ENCODE assay signal across 9 mouse cellular contexts in the genomic region with DNA sequence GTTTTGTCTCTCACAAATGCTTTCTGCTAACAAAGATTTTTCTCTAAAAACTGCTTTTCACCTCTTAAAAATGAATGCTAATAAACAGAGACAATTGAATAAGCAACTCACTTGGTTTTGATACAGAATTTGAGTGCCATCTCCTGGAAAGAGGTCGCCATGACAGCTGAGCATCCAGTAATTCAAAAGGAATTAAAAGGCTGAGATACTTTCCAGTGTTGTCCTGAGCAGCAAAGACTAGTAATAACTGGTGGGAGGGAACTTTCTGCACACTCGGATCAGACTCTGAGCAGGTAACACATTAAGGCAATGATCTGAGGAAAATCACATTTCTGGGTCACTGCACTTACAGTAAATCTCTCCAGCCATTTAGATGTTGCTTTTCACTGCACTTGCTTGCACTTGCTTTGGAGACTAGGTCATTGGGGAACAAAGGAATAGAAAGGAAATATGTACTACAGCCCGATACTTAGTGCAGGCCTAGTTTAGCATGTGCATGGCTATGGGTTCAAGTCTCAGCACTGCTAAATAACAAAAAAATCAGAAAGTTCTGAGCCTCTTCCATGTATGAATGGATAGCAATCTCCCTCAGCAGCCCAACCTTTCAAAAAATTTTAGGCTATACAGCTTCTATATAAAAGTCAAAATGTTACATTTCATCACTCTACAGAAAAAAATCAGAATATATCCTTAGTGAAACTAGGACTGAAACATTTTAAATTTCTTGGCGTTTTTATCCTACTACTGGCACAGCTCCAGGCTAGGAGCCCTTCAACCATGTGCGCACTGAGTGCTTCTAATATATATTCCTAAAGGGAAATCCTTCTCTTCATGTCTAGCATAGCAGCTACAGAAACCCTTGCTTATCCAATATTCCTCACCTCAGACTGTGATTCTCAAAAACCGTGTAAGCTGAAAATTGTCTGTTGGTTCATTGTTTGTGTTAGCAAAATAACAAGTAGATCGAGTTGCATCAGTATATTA.
DNase-seq lines count a peak whose midpoint lies in the region; ATAC-seq lines count a peak whose summit lies in the region.
"Had no signal": no experiment of that assay in that cellular context is flagged by ENCODE, and none has a peak within 500 bp of the region (broad histone marks: within the 10 kb centered on the region; RNA-seq: fewer than 3 reads in every experiment).

No protein-coding gene starts in this region.

- no peak overlapping the region for H3K27ac ChIP-seq in hindbrain, embryonic 10.5 days
- peak overlapping the region; percentile 70 for H3K27ac ChIP-seq in neural tube, embryonic 15.5 days (replicated peaks)
- H3K27ac ChIP-seq: heart, embryonic 13.5 days had no signal

- no peak overlapping the region for H3K4me2 ChIP-seq in neural tube, embryonic 15.5 days
- H3K4me2 ChIP-seq: heart, embryonic 13.5 days had no signal

- no peak overlapping the region for H3K4me3 ChIP-seq in hindbrain, embryonic 10.5 days
- H3K4me3 ChIP-seq in neural tube, embryonic 15.5 days (replicated peaks): no peak overlapping the region
- H3K4me3 ChIP-seq: heart, embryonic 13.5 days had no signal

- H3K4me1 ChIP-seq in hindbrain, embryonic 10.5 days (replicated peaks): no peaks in the 10 kb centered on the region
- H3K4me1 ChIP-seq in neural tube, embryonic 15.5 days: peaks cover 8% of the 10 kb centered on the region
- H3K4me1 ChIP-seq: heart, embryonic 13.5 days had no signal

- no peaks in the 10 kb centered on the region for H3K36me3 ChIP-seq in hindbrain, embryonic 10.5 days
- H3K36me3 ChIP-seq in neural tube, embryonic 15.5 days: no peaks in the 10 kb centered on the region
- H3K36me3 ChIP-seq: heart, embryonic 13.5 days had no signal

- H3K9ac ChIP-seq in neural tube, embryonic 15.5 days (replicated peaks): no peak overlapping the region
- H3K9ac ChIP-seq: heart, embryonic 13.5 days had no signal

- no peaks in the 10 kb centered on the region for H3K9me3 ChIP-seq in hindbrain, embryonic 10.5 days
- no peaks in the 10 kb centered on the region for H3K9me3 ChIP-seq in neural tube, embryonic 15.5 days (replicated peaks)
- H3K9me3 ChIP-seq: heart, embryonic 13.5 days had no signal

- ATAC-seq in neural tube, embryonic 15.5 days (ENCODE audit: low FRiP score): peak; percentile 73; the same call in 1 of the 2 replicates
- ATAC-seq in megakaryocyte progenitor cell, adult 5-6 weeks (replicated peaks; ENCODE audit: poor library complexity): no peak

- 62% methylated on average over 7 of the region's 7 CpGs for WGBS in hindbrain, embryonic 10.5 days
- 42% methylated on average over 7 of the region's 7 CpGs for WGBS in neural tube, embryonic 15.5 days

- peak; percentile 3 for DNase-seq in gastrocnemius, adult 18-20 months (ENCODE audit: low spot score)
- no peak for DNase-seq in gastrocnemius, adult 8-10 months (ENCODE audit: low spot score in 2 of 2)
- peak; percentile 63 for DNase-seq in brain, embryonic 18.5 days (ENCODE audit: low read depth, low spot score)
- peak; percentile 18 for DNase-seq in hindbrain, embryonic 10.5 days (ENCODE audit: low spot score)
- DNase-seq in layer of hippocampus, postnatal 10 days (ENCODE audit: low spot score in 2 of 2): peak; percentile 69 to 75
- no peak for DNase-seq in spleen, postnatal 36 days (ENCODE audit: low spot score in 2 of 2)

- no peaks in the 10 kb centered on the region for H3K27me3 ChIP-seq in hindbrain, embryonic 10.5 days (ENCODE audit: insufficient read depth, poor library complexity, severe bottlenecking)
- H3K27me3 ChIP-seq in neural tube, embryonic 15.5 days (replicated peaks): no peaks in the 10 kb centered on the region
- H3K27me3 ChIP-seq: heart, embryonic 13.5 days had no signal

Comparison
In these comparisons a context has a peak if more than half of its experiments do, and no peak if none do; other contexts are left out.
1. DNase-seq: peak in gastrocnemius, adult 18-20 months (single experiment), brain, embryonic 18.5 days (single experiment), hindbrain, embryonic 10.5 days (single experiment) and layer of hippocampus, postnatal 10 days (2 of 2); none in gastrocnemius, adult 8-10 months (0 of 2) and spleen, postnatal 36 days (0 of 2).